10 mouse cellular contexts compared by ENCODE assay signal in genomic region chr2:31720783-31721182, GRCm38 (mm10). TPM values are rescaled to one million over a fixed set of nuclear protein-coding genes. Genes with fewer than 3 reads are reported as not detected.
DNase-seq lines count a peak whose midpoint lies in the region; ATAC-seq and TF ChIP-seq lines count a peak whose summit lies in the region.
"Had no signal": no experiment of that assay in that cellular context is flagged by ENCODE, and none has a peak within 500 bp of the region (broad histone marks: within the 10 kb centered on the region; RNA-seq: fewer than 3 reads in every experiment).

No protein-coding gene starts in this region.

- H3K4me1 ChIP-seq in hindbrain, postnatal 0 days (ENCODE audit: insufficient read depth, low read length) = no peaks in the 10 kb centered on the region
- H3K4me1 ChIP-seq in hindbrain, embryonic 14.5 days (replicated peaks; ENCODE audit: control insufficient read depth, insufficient read depth, low read length) = no peaks in the 10 kb centered on the region
- H3K4me1 ChIP-seq in hindbrain, embryonic 10.5 days (replicated peaks) = no peaks in the 10 kb centered on the region
- H3K4me1 ChIP-seq in cerebellum, adult 2 months (ENCODE audit: control insufficient read depth, insufficient read depth, low read length) = no peaks in the 10 kb centered on the region
- H3K4me1 ChIP-seq: embryonic facial prominence, embryonic 12.5 days; neural tube, embryonic 15.5 days had no signal

- H3K9me3 ChIP-seq in hindbrain, postnatal 0 days (ENCODE audit: low read length) = no peaks in the 10 kb centered on the region
- H3K9me3 ChIP-seq in hindbrain, embryonic 14.5 days (ENCODE audit: control insufficient read depth, low read length) = no peaks in the 10 kb centered on the region
- H3K9me3 ChIP-seq in hindbrain, embryonic 10.5 days = no peaks in the 10 kb centered on the region
- H3K9me3 ChIP-seq: embryonic facial prominence, embryonic 12.5 days; neural tube, embryonic 15.5 days had no signal

- DNase-seq in hindbrain, postnatal 0 days (ENCODE audit: low spot score) = peak; percentile 57
- DNase-seq in hindbrain, embryonic 14.5 days (ENCODE audit: low spot score) = no peak
- peak; percentile 19 for DNase-seq in right cerebral cortex, postnatal 4 days
- DNase-seq in right cerebral cortex, adult 2 months (ENCODE audit: low spot score in 2 of 2) = no peak
- peak; percentile 46 for DNase-seq in embryo, embryonic 10.5 days (ENCODE audit: low spot score)
- peak; percentile 26 for DNase-seq in thymus, postnatal 14 days
- no peak for DNase-seq in hindbrain, embryonic 10.5 days (ENCODE audit: low spot score)
- no peak for DNase-seq in cerebellum, adult 2 months

- peak; percentile 65 for TF ChIP-seq CTCF in hindbrain, postnatal 0 days (IDR thresholded peaks at IDR 0.05; ENCODE audit: low read depth)
- TF ChIP-seq CTCF in cerebellum, adult 2 months (IDR thresholded peaks at IDR 0.05; ENCODE audit: borderline replicate concordance, insufficient read depth, low read depth, low read length) = no peak

- 65% methylated on average over 4 of the region's 4 CpGs for WGBS in hindbrain, postnatal 0 days
- WGBS in hindbrain, embryonic 14.5 days = 65% methylated on average over 4 of the region's 4 CpGs
- 64% methylated on average over 4 of the region's 4 CpGs for WGBS in hindbrain, embryonic 10.5 days
- 66% methylated on average over 4 of the region's 4 CpGs for WGBS in cerebellum, adult 2 months

- H3K27ac ChIP-seq in hindbrain, postnatal 0 days = no peak overlapping the region
- H3K27ac ChIP-seq in hindbrain, embryonic 14.5 days = no peak overlapping the region
- no peak overlapping the region for H3K27ac ChIP-seq in hindbrain, embryonic 10.5 days
- no peak overlapping the region for H3K27ac ChIP-seq in cerebellum, adult 2 months (ENCODE audit: insufficient read depth, low read length)
- H3K27ac ChIP-seq: embryonic facial prominence, embryonic 12.5 days; neural tube, embryonic 15.5 days had no signal

- ATAC-seq in hindbrain, postnatal 0 days = no peak
- no peak for ATAC-seq in hindbrain, embryonic 14.5 days (ENCODE audit: low FRiP score)

- no peaks in the 10 kb centered on the region for H3K36me3 ChIP-seq in hindbrain, postnatal 0 days (ENCODE audit: insufficient read depth, low read length)
- H3K36me3 ChIP-seq in hindbrain, embryonic 14.5 days (replicated peaks; ENCODE audit: control insufficient read depth, insufficient read depth) = no peaks in the 10 kb centered on the region
- H3K36me3 ChIP-seq in hindbrain, embryonic 10.5 days = no peaks in the 10 kb centered on the region
- H3K36me3 ChIP-seq: neural tube, embryonic 15.5 days had no signal

- no peaks in the 10 kb centered on the region for H3K27me3 ChIP-seq in hindbrain, postnatal 0 days (ENCODE audit: insufficient read depth, low read length)
- H3K27me3 ChIP-seq in hindbrain, embryonic 14.5 days (ENCODE audit: control insufficient read depth, insufficient read depth, low read length) = no peaks in the 10 kb centered on the region
- H3K27me3 ChIP-seq in hindbrain, embryonic 10.5 days (ENCODE audit: insufficient read depth, poor library complexity, severe bottlenecking) = no peaks in the 10 kb centered on the region
- H3K27me3 ChIP-seq in cerebellum, adult 2 months (ENCODE audit: control insufficient read depth, insufficient read depth, low read length) = no peaks in the 10 kb centered on the region
- H3K27me3 ChIP-seq: embryonic facial prominence, embryonic 12.5 days; neural tube, embryonic 15.5 days had no signal

- H3K4me3 ChIP-seq in hindbrain, postnatal 0 days (ENCODE audit: low read length) = no peak overlapping the region
- H3K4me3 ChIP-seq in hindbrain, embryonic 14.5 days (replicated peaks; ENCODE audit: low read length) = no peak overlapping the region
- H3K4me3 ChIP-seq in hindbrain, embryonic 10.5 days = no peak overlapping the region
- H3K4me3 ChIP-seq in cerebellum, adult 2 months (replicated peaks; ENCODE audit: insufficient read depth, low read depth, low read length) = no peak overlapping the region
- H3K4me3 ChIP-seq: embryonic facial prominence, embryonic 12.5 days; neural tube, embryonic 15.5 days had no signal

- H3K9ac ChIP-seq in hindbrain, postnatal 0 days (replicated peaks; ENCODE audit: low read length) = no peak overlapping the region
- no peak overlapping the region for H3K9ac ChIP-seq in hindbrain, embryonic 14.5 days
- H3K9ac ChIP-seq: embryonic facial prominence, embryonic 12.5 days; neural tube, embryonic 15.5 days had no signal

- no peak overlapping the region for H3K4me2 ChIP-seq in hindbrain, postnatal 0 days (ENCODE audit: low read depth, low read length)
- H3K4me2 ChIP-seq in hindbrain, embryonic 14.5 days (replicated peaks) = no peak overlapping the region
- H3K4me2 ChIP-seq: embryonic facial prominence, embryonic 12.5 days; neural tube, embryonic 15.5 days had no signal

- TF ChIP-seq POLR2A in cerebellum, adult 2 months (IDR thresholded peaks at IDR 0.05; ENCODE audit: borderline replicate concordance, insufficient read depth, low read length) = no peak

RNA-seq across cellular contexts. Expression of gene Abl1, which starts 32.6 kb away (rescaled TPM):
- total RNA-seq in hindbrain, postnatal 0 days (2014; rRNA removed) = 52.1 and 57.5 TPM in 2 replicates
- polyA plus RNA-seq in hindbrain, postnatal 0 days (2015; fragmentation: Nextera tagmentation; extraction: Ambion mirVana) = 11.3 and 13.1 TPM in 2 replicates
- polyA plus RNA-seq in hindbrain, embryonic 14.5 days (2014; fragmentation: Nextera tagmentation; extraction: Ambion mirVana) = 19.7 and 20.9 TPM in 2 replicates
- polyA plus RNA-seq in hindbrain, embryonic 10.5 days (2016; fragmentation: Nextera tagmentation; extraction: Ambion mirVana) = 43.9 and 47.5 TPM in 2 replicates
- polyA plus RNA-seq in cerebellum, adult 2 months (2012; rRNA removed) = 42.6 and 45.0 TPM in 2 replicates

RNA-seq across cellular contexts. Expression of gene Exosc2, which starts 50.3 kb away (rescaled TPM):
- total RNA-seq in hindbrain, postnatal 0 days (2014; rRNA removed) = 17.2 and 31.1 TPM in 2 replicates
- polyA plus RNA-seq in hindbrain, postnatal 0 days (2015; fragmentation: Nextera tagmentation; extraction: Ambion mirVana) = 35.6 and 36.5 TPM in 2 replicates
- polyA plus RNA-seq in hindbrain, embryonic 14.5 days (2014; fragmentation: Nextera tagmentation; extraction: Ambion mirVana) = 29.5 and 33.1 TPM in 2 replicates
- 77.9 and 102 TPM in 2 replicates for polyA plus RNA-seq in hindbrain, embryonic 10.5 days (2016; fragmentation: Nextera tagmentation; extraction: Ambion mirVana)
- polyA plus RNA-seq in cerebellum, adult 2 months (2012; rRNA removed) = 25.0 and 26.8 TPM in 2 replicates

Comparison
In these comparisons a context has a peak if more than half of its experiments do, and no peak if none do; other contexts are left out.
1. DNase-seq: peak in hindbrain, postnatal 0 days (single experiment), right cerebral cortex, postnatal 4 days (single experiment), embryo, embryonic 10.5 days (single experiment) and thymus, postnatal 14 days (single experiment); none in hindbrain, embryonic 14.5 days (single experiment), right cerebral cortex, adult 2 months (0 of 2), hindbrain, embryonic 10.5 days (single experiment) and cerebellum, adult 2 months (0 of 2).